Mouse (Mus musculus): ENCODE data around the gene Atoh8. TPM values are rescaled to one million over a fixed set of nuclear protein-coding genes. Genes with fewer than 3 reads are reported as not detected.
A peak's percentile ranks its signal among the peaks of the same experiment; 100 is the strongest.

Atoh8 gene
- polyA plus RNA-seq, 1 experiment from 2014 or later, result 4.5 TPM

- 76% methylated on average over 5 of the region's 5 CpGs for WGBS
- no peak for TF ChIP-seq CTCF (IDR thresholded peaks at IDR 0.05; ENCODE audit: low read depth)
These were observed 59.4 kb downstream of the Atoh8 start for GRCm38 (mm10) chr6:72176004-72176403.

GRCm38 (mm10) chr6:72175419-72175818, 60.0 kb downstream of the Atoh8 start:
- H3K9me3 ChIP-seq (ENCODE audit: control insufficient read depth), result no peaks in the 10 kb centered on the region
- TF ChIP-seq CTCF (IDR thresholded peaks at IDR 0.05; ENCODE audit: low read depth), result no peak
- no peaks in the 10 kb centered on the region for H3K4me1 ChIP-seq (replicated peaks; ENCODE audit: control insufficient read depth, insufficient read depth, low read length)
- ATAC-seq, result no peak
- no peak overlapping the region for H3K4me3 ChIP-seq (ENCODE audit: low read depth, low read length)
- H3K4me2 ChIP-seq (replicated peaks; ENCODE audit: low read depth), result no peak overlapping the region
- H3K36me3 ChIP-seq (ENCODE audit: control insufficient read depth, insufficient read depth), result no peaks in the 10 kb centered on the region
- 27% methylated on average over 3 of the region's 3 CpGs for WGBS
- H3K27me3 ChIP-seq (replicated peaks; ENCODE audit: control insufficient read depth, insufficient read depth, low read length), result no peaks in the 10 kb centered on the region
- no peak overlapping the region for H3K27ac ChIP-seq (ENCODE audit: low read depth, low read length)
- H3K9ac ChIP-seq (ENCODE audit: low read depth, low read length), result no peak overlapping the region

More at GRCm38 (mm10) chr6:72176004-72176403, 59.4 kb downstream of the Atoh8 start:
- H3K36me3 ChIP-seq (ENCODE audit: control insufficient read depth, insufficient read depth), result no peaks in the 10 kb centered on the region
- no peaks in the 10 kb centered on the region for H3K4me1 ChIP-seq (replicated peaks; ENCODE audit: control insufficient read depth, insufficient read depth, low read length)
- H3K9me3 ChIP-seq (ENCODE audit: control insufficient read depth), result no peaks in the 10 kb centered on the region
- no peaks in the 10 kb centered on the region for H3K27me3 ChIP-seq (replicated peaks; ENCODE audit: control insufficient read depth, insufficient read depth, low read length)
- H3K4me3 ChIP-seq (ENCODE audit: low read depth, low read length), result no peak overlapping the region
- ATAC-seq, result no peak
- H3K4me2 ChIP-seq (replicated peaks; ENCODE audit: low read depth), result no peak overlapping the region
- H3K9ac ChIP-seq (ENCODE audit: low read depth, low read length), result no peak overlapping the region
- H3K27ac ChIP-seq (ENCODE audit: low read depth, low read length), result no peak overlapping the region

DNA sequence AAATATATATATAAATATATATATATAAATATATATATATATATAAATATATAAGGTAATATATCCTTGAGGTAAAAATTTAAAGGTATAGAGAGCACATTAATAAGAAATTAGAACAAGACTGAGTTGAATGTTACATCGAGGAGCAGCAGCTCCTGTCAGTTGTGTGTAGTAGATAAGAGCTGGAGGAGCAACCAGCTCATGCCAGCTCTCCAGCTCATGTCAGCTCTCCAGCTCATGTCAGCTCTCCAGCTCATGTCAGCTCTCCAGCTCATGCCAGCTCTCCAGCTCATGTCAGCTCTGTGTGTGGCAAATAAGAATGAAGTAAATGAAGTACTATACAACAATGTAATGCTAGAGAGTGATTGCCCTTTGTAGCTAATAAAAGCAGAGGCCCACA, 62.0 kb downstream of the Atoh8 start:
- Histone ChIP-seq H3K4me2 (replicated peaks; ENCODE audit: low read depth) (no peak overlapping the region), H3K4me1 (replicated peaks; ENCODE audit: control insufficient read depth, insufficient read depth, low read length) (no peaks in the 10 kb centered on the region), H3K27me3 (replicated peaks; ENCODE audit: control insufficient read depth, insufficient read depth, low read length) (no peaks in the 10 kb centered on the region), H3K9ac (ENCODE audit: low read depth, low read length) (no peak overlapping the region), H3K36me3 (ENCODE audit: control insufficient read depth, insufficient read depth) (no peaks in the 10 kb centered on the region), H3K27ac (ENCODE audit: low read depth, low read length) (no peak overlapping the region), H3K9me3 (ENCODE audit: control insufficient read depth) (no peaks in the 10 kb centered on the region), H3K4me3 (ENCODE audit: low read depth, low read length) (no peak overlapping the region)
- ATAC-seq, result no peak
- WGBS, result 80% methylated on average over 1 of the region's 1 CpGs
- TF ChIP-seq CTCF (IDR thresholded peaks at IDR 0.05; ENCODE audit: low read depth), result no peak

DNA sequence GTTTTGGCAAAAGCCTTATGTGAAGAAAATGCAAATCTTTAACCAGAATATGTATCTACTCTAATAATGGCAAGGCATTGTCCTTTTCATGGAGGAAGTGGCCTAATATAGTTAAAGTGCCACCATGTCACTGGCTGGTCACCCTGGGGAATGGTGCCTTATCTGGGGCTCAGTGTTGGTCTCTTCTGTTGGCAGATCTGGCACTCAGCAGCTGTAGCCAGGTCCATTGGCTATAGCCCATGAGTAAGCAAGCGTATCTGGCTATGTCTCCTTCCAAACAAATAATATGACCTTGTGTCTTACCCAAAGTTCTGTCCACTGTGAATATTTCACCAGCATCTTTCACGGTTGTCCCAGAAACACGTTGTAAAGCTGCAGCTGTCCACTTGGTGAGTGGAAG, 64.0 kb downstream of the Atoh8 start:
- Histone ChIP-seq H3K27ac (ENCODE audit: low read depth, low read length) (no peak overlapping the region), H3K9ac (ENCODE audit: low read depth, low read length) (no peak overlapping the region), H3K27me3 (replicated peaks; ENCODE audit: control insufficient read depth, insufficient read depth, low read length) (no peaks in the 10 kb centered on the region), H3K4me2 (replicated peaks; ENCODE audit: low read depth) (no peak overlapping the region), H3K9me3 (ENCODE audit: control insufficient read depth) (no peaks in the 10 kb centered on the region), H3K36me3 (ENCODE audit: control insufficient read depth, insufficient read depth) (no peaks in the 10 kb centered on the region), H3K4me3 (ENCODE audit: low read depth, low read length) (no peak overlapping the region), H3K4me1 (replicated peaks; ENCODE audit: control insufficient read depth, insufficient read depth, low read length) (no peaks in the 10 kb centered on the region)
- no peak for ATAC-seq
- TF ChIP-seq CTCF (IDR thresholded peaks at IDR 0.05; ENCODE audit: low read depth), result no peak
- WGBS, result 81% methylated on average over 3 of the region's 3 CpGs

DNA sequence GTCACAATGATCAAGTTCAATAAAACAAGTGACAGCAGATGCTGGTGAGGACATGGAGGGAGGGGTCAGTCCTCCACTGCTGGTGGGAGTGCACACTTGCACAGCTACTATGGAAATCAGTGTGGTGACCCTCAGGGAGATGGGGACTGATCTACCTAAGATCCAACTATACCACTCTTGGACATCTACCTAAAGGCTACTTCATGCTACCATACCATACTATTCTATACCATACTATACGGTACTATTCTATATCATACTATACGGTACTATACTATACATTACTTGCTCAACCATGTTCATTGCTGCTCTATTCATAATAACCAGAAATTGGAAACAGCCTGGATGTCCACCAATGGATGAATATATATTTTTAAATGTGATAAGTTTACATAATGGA, 69.5 kb downstream of the Atoh8 start:
- no peak overlapping the region for H3K27ac ChIP-seq (ENCODE audit: low read depth, low read length)
- no peaks in the 10 kb centered on the region for H3K4me1 ChIP-seq (replicated peaks; ENCODE audit: control insufficient read depth, insufficient read depth, low read length)
- H3K9ac ChIP-seq (ENCODE audit: low read depth, low read length), result no peak overlapping the region
- ATAC-seq, result no peak
- WGBS, result 44% methylated on average over 2 of the region's 2 CpGs
- no peak for TF ChIP-seq CTCF (IDR thresholded peaks at IDR 0.05; ENCODE audit: low read depth)
- no peak overlapping the region for H3K4me3 ChIP-seq (ENCODE audit: low read depth, low read length)
- H3K4me2 ChIP-seq (replicated peaks; ENCODE audit: low read depth), result no peak overlapping the region
- H3K36me3 ChIP-seq (ENCODE audit: control insufficient read depth, insufficient read depth), result no peaks in the 10 kb centered on the region
- H3K9me3 ChIP-seq (ENCODE audit: control insufficient read depth), result no peaks in the 10 kb centered on the region
- no peaks in the 10 kb centered on the region for H3K27me3 ChIP-seq (replicated peaks; ENCODE audit: control insufficient read depth, insufficient read depth, low read length)

DNA sequence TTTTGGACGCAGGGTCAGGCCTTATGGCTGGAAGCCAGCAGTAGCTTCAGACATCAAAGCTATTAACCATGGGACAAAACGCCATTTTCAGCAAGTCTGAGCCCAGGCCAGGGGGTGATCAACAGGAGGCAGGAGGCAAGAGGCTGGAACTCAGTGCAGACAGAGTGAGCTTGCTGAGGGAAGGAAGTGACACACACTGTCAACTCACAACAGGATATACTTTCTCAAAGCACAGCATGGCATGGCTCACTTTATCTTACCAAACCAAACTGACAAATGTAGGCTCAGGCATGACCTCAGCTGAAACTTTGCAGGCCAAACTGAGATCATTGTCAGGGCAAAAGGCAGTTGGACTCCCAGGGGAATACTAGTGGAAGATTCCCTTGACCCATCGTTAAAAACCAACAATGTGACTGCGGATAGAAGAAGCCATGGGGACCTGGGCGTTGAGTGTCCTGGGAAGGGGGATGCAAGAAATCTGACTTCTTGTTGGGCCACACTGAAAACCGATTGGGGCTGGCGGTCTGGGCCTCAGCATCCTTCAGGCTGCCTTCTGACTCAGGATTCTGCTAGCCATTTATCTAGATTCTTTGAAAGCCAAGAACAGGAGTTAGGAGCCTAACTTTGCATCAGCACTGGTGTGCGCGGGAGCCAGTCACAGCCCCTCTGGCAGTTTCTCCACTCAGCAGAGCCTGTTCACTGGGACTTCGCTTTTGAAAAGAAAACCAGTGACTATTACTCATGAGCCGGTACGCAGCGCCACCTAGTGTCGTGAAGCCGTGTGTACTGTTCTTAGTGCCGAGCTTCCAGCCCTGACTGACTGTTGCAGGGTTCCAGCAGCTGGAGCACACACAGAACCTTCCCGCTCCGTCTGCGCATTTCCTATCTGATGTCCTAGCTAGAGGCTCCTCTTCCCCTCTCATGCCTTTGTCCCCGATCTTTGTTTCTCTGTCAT, 70.8 kb downstream of the Atoh8 start:
- Histone ChIP-seq H3K4me3 (ENCODE audit: low read depth, low read length) (no peak overlapping the region), H3K9me3 (ENCODE audit: control insufficient read depth) (no peaks in the 10 kb centered on the region), H3K27me3 (replicated peaks; ENCODE audit: control insufficient read depth, insufficient read depth, low read length) (no peaks in the 10 kb centered on the region), H3K27ac (ENCODE audit: low read depth, low read length) (no peak overlapping the region), H3K4me1 (replicated peaks; ENCODE audit: control insufficient read depth, insufficient read depth, low read length) (no peaks in the 10 kb centered on the region), H3K36me3 (ENCODE audit: control insufficient read depth, insufficient read depth) (no peaks in the 10 kb centered on the region), H3K9ac (ENCODE audit: low read depth, low read length) (no peak overlapping the region), H3K4me2 (replicated peaks; ENCODE audit: low read depth) (no peak overlapping the region)
- ATAC-seq, result peak; percentile 50
- WGBS, result 21% methylated on average over 20 of the region's 20 CpGs
- TF ChIP-seq CTCF (IDR thresholded peaks at IDR 0.05; ENCODE audit: low read depth), result peak; percentile 96

Data from intestine, postnatal 0 days (tissue).